Mouse (Mus musculus): ENCODE data around the gene Htt.

Gene Htt

GRCm38 (mm10) chr5:34896697-34897453 is 135.3 kb downstream of the Htt start:
- DNase-seq (ENCODE audit: low spot score): no peak

- DNase-seq (ENCODE audit: low spot score): no peak
These were observed 138.4 kb downstream of the Htt start for GRCm38 (mm10) chr5:34899787-34900469.

DNA sequence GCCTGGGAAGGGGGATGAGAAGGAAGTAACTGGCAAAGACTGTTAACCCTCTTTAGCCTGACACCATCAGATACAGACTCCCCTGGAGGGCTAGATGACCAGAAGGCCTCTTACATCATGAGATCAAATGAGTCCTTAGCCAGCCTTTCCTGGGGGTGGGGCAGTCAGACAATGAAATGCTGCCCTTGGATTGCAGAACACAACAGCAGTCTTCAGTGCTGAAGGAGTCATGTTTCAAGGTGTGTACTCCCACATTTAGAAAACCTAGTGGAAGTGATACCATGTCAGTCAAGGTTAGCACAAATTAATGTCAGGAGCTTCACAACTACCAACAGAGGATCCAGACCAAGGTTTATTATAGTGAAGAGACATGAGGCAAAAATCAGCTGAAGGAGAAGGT is 140.8 kb downstream of the Htt start:
- DNase-seq (ENCODE audit: low spot score): no peak

GRCm38 (mm10) chr5:34902811-34903385 is 141.4 kb downstream of the Htt start:
- DNase-seq (ENCODE audit: low spot score): no peak

DNA sequence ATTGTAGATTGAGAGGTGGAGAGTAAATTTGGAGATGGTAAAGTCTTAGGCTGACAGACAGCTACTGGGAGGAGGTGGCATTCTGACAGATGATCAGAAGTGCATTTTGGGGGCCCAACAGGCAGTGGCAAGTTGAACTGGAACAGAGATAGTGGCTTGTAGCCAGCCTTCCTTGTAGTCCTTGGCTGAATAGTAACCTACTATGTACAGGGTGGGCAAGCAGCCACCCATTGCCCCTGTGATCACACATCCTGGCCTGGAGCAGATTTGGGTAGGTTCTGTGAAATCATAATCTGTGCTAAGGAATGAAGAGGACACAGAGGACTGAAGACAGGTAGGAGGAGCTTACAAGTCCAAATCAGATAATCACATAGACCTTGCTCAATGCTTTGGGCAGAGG is 142.9 kb downstream of the Htt start:
- no peak for DNase-seq (ENCODE audit: low spot score)

- DNase-seq (ENCODE audit: low spot score): no peak
These were observed 145.7 kb downstream of the Htt start for GRCm38 (mm10) chr5:34907230-34907629.

- no peak for DNase-seq (ENCODE audit: low spot score)
These were observed 146.6 kb downstream of the Htt start, which contains the start of gene Msantd1 for GRCm38 (mm10) chr5:34907910-34908725. Msantd1 (plus strand) TSS chr5:34908012.

GRCm38 (mm10) chr5:34908726-34909633 is 147.4 kb downstream of the Htt start:
- DNase-seq (ENCODE audit: low spot score): no peak

DNA sequence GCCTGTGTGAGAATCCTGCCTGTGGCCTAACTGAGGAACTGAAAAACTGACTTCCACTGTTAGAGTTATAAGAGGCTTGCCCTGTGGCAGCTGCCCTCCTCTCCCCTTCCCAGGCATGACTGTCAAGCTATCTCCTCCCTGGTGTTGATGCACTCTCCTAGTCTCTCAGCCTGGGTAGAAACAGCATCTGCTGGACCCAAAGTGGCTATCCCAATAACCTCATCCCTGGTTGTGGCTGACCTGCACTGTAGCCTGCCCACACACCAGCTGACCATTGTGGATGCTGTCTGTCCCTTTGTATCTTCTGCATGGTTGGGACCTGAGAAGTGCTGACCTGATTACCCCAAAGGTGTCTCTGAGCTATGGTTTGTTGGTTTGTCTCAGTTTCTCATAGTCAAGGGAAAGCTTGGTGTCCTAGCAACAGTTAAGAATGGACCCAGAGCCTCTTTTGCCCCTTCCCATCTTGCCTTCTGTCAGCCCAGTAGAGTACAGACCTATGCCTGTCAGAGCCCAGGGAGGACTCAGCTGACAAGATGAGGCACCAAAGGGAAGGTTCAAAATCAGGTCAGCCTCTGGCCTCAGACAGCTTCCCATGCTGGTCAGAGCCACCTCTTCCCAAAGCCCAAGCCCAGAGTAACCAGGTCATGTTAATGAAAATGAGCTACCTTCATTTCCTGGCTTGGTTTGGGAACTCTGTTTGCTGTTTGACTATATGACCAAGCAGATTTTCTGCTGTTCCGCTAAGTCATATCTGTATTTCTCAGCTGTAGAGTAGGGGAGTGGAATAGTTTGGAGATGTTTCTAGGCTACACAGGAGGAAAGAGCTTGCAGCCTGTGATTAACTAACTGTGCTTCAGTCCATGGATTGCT is 148.3 kb downstream of the Htt start:
- DNase-seq (ENCODE audit: low spot score): no peak

DNA sequence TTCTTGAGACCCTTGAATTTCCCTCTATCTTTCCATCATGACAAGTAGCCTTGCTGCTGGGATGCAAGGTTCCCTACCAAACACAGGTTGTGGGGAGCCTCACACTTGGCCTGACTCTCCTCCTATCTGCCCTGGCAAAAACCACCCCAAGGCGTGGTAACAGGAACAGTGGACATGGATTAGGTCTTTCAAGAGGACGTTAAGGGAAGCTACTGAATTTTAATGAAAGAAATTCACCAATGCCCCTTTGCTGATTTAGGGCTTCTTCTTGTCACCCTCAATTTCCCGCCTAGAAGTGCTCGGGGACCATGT is 148.9 kb downstream of the Htt start:
- DNase-seq (ENCODE audit: low spot score): no peak

GRCm38 (mm10) chr5:34915801-34916200 is 154.3 kb downstream of the Htt start:
- DNase-seq (ENCODE audit: low spot score): peak; percentile 81

- DNase-seq (ENCODE audit: low spot score): peak; percentile 15
These were observed 155.7 kb downstream of the Htt start for GRCm38 (mm10) chr5:34917234-34917655.

DNA sequence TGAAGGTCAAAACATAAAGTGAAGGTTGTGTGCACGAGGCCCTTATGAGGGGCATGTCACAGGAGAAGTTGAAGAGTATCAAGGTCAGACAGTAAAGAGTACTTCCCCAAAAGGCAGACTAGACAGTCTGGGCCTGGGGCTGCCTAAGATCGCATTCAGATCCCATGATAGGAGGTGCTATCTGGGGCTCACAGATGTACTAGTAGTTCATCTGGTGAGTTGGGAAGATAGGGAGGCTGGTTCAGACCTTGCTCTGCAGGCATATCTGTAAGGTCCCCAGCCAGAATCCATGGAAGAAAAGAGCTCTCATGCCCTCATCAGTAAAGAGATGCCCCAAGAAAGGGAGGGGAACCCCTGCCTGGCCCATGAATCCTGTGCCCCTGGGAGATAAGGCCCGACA is 157.2 kb downstream of the Htt start:
- DNase-seq (ENCODE audit: low spot score): no peak

DNA sequence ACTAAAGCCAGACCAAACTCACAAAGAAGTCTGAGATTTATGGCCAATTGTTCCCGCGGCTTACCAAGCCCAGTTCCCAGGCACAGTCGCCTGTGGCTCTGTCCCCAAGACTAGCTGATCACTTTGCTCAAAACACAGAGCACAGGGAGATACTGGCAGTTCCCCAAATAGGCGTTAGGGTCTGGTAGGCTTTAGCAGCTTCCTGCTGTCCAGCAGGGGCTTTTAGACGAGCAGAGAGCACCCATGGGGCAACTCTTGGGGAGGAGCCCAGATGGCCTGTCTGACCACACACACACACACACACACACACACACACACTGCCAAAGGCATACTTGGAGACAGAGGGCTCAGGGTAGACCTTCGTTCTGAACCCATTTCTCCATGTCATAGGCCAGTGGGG is 161.0 kb downstream of the Htt start:
- peak; percentile 24 for DNase-seq (ENCODE audit: low spot score)

DNA sequence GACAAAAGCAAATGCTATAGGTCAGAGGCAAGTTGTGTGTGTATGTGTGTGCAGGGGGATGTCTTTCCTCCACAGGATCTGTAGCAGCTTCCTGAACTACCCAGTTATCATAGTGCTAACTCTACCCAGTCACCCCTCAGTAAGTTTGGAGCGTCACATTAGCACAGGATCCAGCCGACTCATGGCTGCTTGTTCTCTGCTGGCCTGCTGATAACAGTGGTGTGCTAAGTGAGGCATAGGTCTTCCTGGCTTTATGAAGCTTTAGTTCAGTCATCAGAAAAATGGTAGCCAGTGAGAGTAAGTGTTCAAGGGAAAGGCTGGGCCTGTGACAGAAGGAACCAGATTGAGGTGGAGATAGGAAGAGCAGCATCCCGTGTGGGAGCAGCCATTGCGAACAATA is 162.4 kb downstream of the Htt start:
- DNase-seq (ENCODE audit: low spot score): no peak

DNA sequence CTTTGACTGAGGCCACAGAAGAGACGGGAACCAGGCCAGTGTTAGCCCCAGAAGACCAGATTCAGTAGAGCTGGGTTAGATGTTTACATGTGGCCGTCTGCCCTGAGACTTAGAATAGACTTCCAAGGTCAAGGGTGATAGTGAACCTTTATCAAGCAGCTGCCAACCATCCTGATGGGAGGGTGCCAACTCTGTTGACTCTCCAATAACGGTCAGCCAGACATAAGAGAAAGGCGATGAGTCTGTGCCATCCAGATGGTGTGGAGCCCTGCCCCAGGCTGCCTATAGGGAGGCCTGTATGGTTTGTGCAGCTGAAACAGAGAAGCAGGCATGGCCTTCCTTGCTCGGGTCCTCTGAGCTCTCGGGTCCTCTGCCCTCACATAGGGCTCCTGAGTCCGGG is 163.0 kb downstream of the Htt start:
- DNase-seq (ENCODE audit: low spot score): no peak

DNA sequence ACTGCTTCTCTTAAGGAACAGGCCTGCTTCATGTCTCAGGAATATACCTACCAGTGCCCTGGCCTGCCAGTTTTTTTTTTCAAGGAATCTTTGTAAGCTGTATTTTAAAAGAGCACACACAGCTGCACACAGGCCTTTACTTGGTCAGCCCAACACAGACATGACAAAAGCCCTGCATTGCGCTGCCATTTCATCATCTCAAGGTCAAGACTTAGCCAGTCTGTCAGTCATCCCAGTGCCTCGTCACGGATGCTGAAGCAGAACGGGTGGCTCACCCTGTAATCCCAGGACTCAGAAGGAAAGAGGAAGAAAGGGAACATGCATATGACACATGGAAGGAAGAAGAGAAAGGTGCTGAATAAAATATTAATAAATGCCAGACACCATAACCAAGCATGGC is 166.1 kb downstream of the Htt start:
- DNase-seq (ENCODE audit: low spot score): no peak

DNA sequence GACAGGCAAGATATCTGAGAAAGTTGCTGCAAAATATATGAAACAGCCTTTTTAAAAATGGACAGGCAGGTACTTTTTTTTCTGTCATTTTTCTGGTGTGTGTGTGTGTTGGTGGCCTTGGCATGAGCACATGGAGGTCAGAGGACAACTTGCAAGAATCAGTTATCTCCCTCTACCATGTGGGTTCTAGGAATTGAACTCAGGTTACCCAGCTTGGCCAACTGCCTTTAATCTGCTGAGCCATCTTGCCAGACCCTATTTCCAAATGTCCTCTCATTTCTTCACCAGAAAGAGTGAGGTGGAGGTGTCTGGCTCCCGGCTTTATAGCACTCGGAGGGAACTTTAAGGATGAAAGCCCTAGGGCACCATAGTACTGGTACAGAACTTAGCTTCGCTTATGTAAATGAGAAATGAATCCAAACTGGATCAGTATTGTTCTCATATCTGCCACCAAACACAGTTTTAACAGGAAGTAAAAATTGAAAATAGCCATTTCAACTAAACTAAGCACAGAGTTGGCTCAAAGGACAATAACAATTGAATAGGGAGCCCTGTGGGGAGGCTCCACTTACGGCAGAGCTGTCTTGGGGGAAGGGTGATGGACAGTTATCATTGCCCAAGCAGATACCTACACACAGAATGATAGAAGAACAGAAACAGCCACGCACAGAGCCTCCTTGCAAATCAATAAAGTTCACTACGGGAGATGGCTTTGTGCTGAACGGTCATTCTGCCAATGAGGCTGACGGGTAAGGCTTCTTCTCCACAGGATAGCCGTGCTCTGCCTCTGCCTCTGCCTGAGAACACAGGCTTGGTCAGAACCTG is 168.8 kb downstream of the Htt start:
- DNase-seq (ENCODE audit: low spot score): no peak

- no peak for DNase-seq (ENCODE audit: low spot score)
These were observed 169.6 kb downstream of the Htt start for GRCm38 (mm10) chr5:34931091-34931490.

Measured in embryo, embryonic 10.5 days (tissue).